In the genomic region with DNA sequence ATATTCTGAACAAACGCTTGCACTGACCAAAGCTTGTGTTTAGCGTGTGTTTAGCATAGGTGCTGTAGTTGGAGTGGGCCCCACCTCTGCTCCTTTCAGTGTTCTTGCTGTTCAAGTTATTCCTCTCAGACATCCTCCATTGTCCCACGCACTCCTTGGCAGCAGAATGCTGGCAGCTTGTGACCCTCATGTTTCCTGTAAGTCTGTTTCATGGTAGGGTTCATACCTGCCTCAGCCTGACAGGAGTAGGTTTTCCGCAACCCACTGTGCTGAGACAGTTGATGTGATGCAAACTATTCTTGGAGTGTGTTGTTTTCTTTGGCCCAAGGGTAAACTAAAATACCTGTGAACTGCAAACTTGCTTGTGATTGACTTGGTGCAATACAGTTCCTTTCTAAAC, we compare ENCODE assay signal across 27 mouse cellular contexts.
"Had no signal": no experiment of that assay in that cellular context is flagged by ENCODE, and none has a peak within 500 bp of the region (broad histone marks: within the 10 kb centered on the region; RNA-seq: fewer than 3 reads in every experiment).

No protein-coding gene starts in this region.

- H3K9ac ChIP-seq: heart, embryonic 13.5 days; heart, embryonic 15.5 days; hindbrain, embryonic 13.5 days; hindbrain, embryonic 15.5 days; kidney, embryonic 15.5 days; limb, embryonic 13.5 days; limb, embryonic 15.5 days; liver, embryonic 12.5 days; liver, embryonic 14.5 days had no signal

- H3K27ac ChIP-seq: gastrocnemius, adult 2 months; heart, adult 2 months; heart, embryonic 13.5 days; heart, embryonic 15.5 days; hindbrain, embryonic 13.5 days; hindbrain, embryonic 15.5 days; hindbrain, postnatal 0 days; kidney, embryonic 15.5 days; kidney, postnatal 0 days; layer of hippocampus, adult 2 months; limb, embryonic 13.5 days; limb, embryonic 15.5 days; liver, embryonic 12.5 days; liver, embryonic 14.5 days had no signal

- H3K9me3 ChIP-seq: heart, embryonic 13.5 days; heart, embryonic 15.5 days; hindbrain, embryonic 13.5 days; hindbrain, embryonic 15.5 days; kidney, embryonic 15.5 days; limb, embryonic 13.5 days; limb, embryonic 15.5 days; liver, embryonic 12.5 days had no signal

- ATAC-seq: hindbrain, postnatal 0 days; intestine, embryonic 16.5 days; liver, embryonic 12.5 days had no signal

- DNase-seq: gastrocnemius, adult 2 months; gastrocnemius, postnatal 10 days; gastrocnemius, postnatal 25 days; heart, adult 11 months; heart, adult 2 months; heart, postnatal 14 days; heart, postnatal 36 days; kidney, adult 11 months; kidney, adult 2 months; kidney, adult 9 months; kidney, postnatal 14 days; kidney, postnatal 36 days; left cerebral cortex, postnatal 4 days had no signal

- H3K4me2 ChIP-seq: heart, embryonic 11.5 days; heart, embryonic 13.5 days; heart, embryonic 15.5 days; hindbrain, embryonic 13.5 days; hindbrain, embryonic 15.5 days; kidney, embryonic 15.5 days; limb, embryonic 13.5 days; limb, embryonic 15.5 days; liver, embryonic 12.5 days had no signal

- H3K4me3 ChIP-seq: gastrocnemius, adult 2 months; heart, adult 2 months; heart, embryonic 13.5 days; heart, embryonic 15.5 days; hindbrain, embryonic 13.5 days; hindbrain, embryonic 15.5 days; kidney, embryonic 15.5 days; layer of hippocampus, adult 2 months; limb, embryonic 13.5 days; limb, embryonic 15.5 days; liver, embryonic 12.5 days had no signal

- H3K4me1 ChIP-seq: limb, embryonic 15.5 days had no signal

- H3K27me3 ChIP-seq: heart, embryonic 13.5 days; heart, embryonic 15.5 days; hindbrain, embryonic 13.5 days; hindbrain, embryonic 15.5 days; kidney, embryonic 15.5 days; limb, embryonic 13.5 days; limb, embryonic 15.5 days; liver, embryonic 12.5 days had no signal
